Mouse (Mus musculus): ENCODE measurements around the gene Rnf207. TPM values are rescaled to one million over a fixed set of nuclear protein-coding genes. Genes with fewer than 3 reads are reported as not detected.

Rnf207 gene
- polyA plus RNA-seq, 1 experiment from 2014 or later: 0.36 TPM

DNA sequence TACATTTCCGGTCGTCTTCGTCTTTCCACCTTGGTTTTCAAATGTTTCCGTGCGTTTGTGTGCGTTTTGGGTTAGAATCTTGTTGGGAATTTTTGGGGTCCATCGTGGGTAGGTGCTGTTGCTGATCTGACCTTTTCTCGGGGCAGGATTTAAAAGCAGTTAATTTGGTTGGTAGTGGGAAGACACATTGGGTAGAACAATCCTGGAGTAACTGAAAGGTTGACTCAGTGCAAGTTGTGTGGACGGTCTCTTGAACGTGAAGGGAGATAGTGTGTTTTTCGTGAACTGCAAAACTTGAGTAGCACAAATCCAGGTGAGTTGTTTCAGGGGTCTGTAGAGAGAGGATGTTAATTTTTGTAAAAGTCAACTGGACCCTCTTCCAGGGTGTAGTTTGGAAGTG, 7.8 kb upstream of the Rnf207 start:
- no peaks in the 10 kb centered on the region for H3K9me3 ChIP-seq (ENCODE audit: low read depth, low read length)
- H3K4me3 ChIP-seq (ENCODE audit: low read depth, low read length): peak overlapping the region; percentile 97
- no peak for TF ChIP-seq CTCF (IDR thresholded peaks at IDR 0.05; ENCODE audit: low read depth)
- no peak for DNase-seq
- under 1% methylated on average over 11 of the region's 11 CpGs for WGBS
- peaks cover 8% of the 10 kb centered on the region for H3K4me1 ChIP-seq (ENCODE audit: insufficient read depth)
- peaks cover 44% of the 10 kb centered on the region for H3K36me3 ChIP-seq (ENCODE audit: insufficient read depth)
- peak overlapping the region; percentile 97 for H3K9ac ChIP-seq
- H3K27me3 ChIP-seq (ENCODE audit: insufficient read depth, low read length): no peaks in the 10 kb centered on the region
- no peak for ATAC-seq (ENCODE audit: insufficient read depth)
- no peak overlapping the region for H3K27ac ChIP-seq (ENCODE audit: low read depth)
- H3K4me2 ChIP-seq: peak overlapping the region; percentile 95

DNA sequence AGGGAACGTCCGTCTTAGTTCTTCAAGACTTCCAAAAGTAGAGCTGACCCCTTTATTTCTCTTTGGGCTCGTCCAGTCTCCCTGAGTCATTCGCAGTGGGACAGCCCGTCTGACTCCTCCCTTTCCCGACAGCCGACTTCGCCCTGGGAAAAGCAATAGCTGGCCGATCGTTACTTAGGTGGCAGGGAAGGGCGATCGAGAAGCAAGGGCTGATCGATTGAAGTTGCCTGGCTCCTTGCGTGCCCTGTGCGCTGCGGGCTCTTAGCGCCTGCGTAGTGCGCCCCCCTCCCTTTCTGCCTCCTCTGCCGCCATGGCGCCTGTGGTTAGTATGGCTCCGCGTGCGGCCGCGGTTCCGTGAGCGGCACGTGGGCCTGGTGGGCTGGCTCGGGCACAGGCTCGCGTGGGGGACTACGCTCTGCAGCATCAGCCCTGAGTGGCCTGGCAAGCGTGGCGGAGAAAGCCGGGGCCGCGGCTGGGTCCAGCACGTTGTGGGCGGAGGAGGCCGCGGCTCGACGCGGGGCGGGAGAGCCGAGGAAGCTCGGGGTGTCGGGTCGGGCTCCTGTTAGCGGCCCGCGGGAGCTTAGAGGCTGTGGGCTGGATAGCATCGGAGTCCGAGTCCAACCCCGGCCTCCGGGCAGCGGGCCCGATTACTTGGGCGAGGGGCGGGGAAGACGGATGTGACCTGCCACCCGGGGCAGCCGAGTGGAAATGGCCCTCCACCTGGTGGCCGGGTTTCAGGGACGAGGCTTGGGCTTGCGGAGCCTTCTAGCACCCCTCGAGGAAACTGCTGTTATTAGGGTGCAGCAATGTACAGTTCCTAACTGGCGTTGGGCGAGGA, 7.0 kb upstream of the Rnf207 start, which contains the start of gene Rpl22:
Rpl22 (plus strand) TSS at position 169 of the 838 bp plus-strand sequence.
- Histone ChIP-seq H3K4me2 (peak within 1 kb of the TSS; percentile 95), H3K27ac (ENCODE audit: low read depth) (peak within 1 kb of the TSS; percentile 73), H3K27me3 (ENCODE audit: insufficient read depth, low read length) (no peaks in the 10 kb centered on the region), H3K4me1 (ENCODE audit: insufficient read depth) (peaks cover 8% of the 10 kb centered on the region), H3K9ac (peak within 1 kb of the TSS; percentile 97), H3K36me3 (ENCODE audit: insufficient read depth) (peaks cover 37% of the 10 kb centered on the region), H3K4me3 (ENCODE audit: low read depth, low read length) (peak within 1 kb of the TSS; percentile 97), H3K9me3 (ENCODE audit: low read depth, low read length) (no peaks in the 10 kb centered on the region)
- peak; percentile 57 for TF ChIP-seq CTCF (IDR thresholded peaks at IDR 0.05; ENCODE audit: low read depth)
- ATAC-seq (ENCODE audit: insufficient read depth): peak; percentile 96
- under 1% methylated on average over 70 of the region's 70 CpGs for WGBS
- DNase-seq: peak; percentile 98

DNA sequence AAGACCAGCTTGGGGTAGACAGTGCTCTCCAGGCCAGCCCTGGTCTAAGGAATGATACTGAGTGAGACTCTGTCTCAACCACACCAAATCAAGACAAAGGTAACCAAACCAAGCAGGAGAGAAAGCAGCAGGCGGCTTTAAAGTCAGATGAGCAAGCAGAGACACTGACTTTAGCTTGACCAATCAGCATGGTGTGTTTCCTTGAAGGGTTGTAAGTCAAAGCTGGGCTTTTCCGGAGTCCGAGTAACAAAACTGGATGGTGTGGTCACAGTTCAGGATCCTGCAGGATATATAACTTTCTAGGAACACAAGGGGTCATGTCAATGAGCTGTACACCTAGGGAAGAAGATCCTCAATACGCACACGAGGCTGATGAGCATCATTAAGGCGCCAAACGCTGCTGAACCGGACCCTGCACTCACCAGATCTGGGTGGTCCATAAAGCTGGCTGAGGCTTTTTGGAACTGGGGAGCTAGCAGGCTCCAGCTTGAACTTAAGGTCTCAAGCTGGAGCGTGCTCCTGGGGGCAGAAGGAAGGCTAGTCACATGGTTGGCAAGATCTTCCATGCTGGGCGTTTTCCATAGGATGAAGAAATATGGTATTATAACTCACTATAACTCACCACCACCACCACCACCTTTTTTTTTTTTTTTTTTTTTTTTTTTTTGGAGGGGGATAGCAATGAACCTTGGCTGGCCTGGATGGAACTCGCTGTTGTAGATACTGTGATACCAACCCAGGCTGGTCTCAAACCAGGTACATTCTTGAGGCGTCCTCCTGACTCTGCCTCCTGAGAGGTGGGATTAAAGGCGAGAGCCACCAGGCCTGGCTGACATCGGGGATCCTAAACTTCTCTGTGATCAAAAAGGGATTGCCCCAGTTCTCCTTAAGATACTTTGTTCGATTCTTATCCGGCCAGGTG, 6.1 kb upstream of the Rnf207 start:
- H3K27ac ChIP-seq (ENCODE audit: low read depth): no peak overlapping the region
- H3K4me3 ChIP-seq (ENCODE audit: low read depth, low read length): peak overlapping the region; percentile 97
- peak overlapping the region; percentile 54 for H3K4me2 ChIP-seq
- no peak for DNase-seq
- no peaks in the 10 kb centered on the region for H3K9me3 ChIP-seq (ENCODE audit: low read depth, low read length)
- H3K4me1 ChIP-seq (ENCODE audit: insufficient read depth): peaks cover 8% of the 10 kb centered on the region
- TF ChIP-seq CTCF (IDR thresholded peaks at IDR 0.05; ENCODE audit: low read depth): no peak
- ATAC-seq (ENCODE audit: insufficient read depth): peak; percentile 39
- H3K36me3 ChIP-seq (ENCODE audit: insufficient read depth): peaks cover 28% of the 10 kb centered on the region
- no peaks in the 10 kb centered on the region for H3K27me3 ChIP-seq (ENCODE audit: insufficient read depth, low read length)
- no peak overlapping the region for H3K9ac ChIP-seq
- WGBS: 46% methylated on average over 16 of the region's 16 CpGs

DNA sequence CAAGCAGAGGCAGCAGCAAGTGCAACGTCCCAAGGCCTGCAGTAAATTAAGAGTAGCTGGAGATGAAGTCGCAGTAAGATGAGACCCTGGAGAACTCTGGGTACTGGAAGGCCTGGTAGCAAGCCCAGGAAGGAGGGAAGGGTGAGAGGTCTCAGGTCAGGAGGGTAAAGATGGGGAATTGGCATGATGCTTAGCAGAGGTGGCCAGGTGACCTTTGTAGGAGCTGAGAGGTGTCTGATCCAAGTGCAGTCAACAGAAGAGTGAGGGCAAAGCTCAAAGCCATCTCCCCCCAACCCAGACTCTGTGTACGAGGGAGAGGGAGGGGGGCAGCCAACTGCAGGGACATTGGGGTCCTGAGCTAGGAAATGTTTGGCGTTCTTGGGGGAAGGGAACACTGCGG, 2.7 kb upstream of the Rnf207 start:
- Histone ChIP-seq H3K4me3 (ENCODE audit: low read depth, low read length) (no peak overlapping the region), H3K4me1 (ENCODE audit: insufficient read depth) (peaks cover 2% of the 10 kb centered on the region; the same call in 1 of the 2 replicates), H3K27ac (ENCODE audit: low read depth) (no peak overlapping the region), H3K4me2 (no peak overlapping the region), H3K27me3 (ENCODE audit: insufficient read depth, low read length) (peaks cover 18% of the 10 kb centered on the region), H3K9ac (no peak overlapping the region), H3K36me3 (ENCODE audit: insufficient read depth) (no peaks in the 10 kb centered on the region), H3K9me3 (ENCODE audit: low read depth, low read length) (no peaks in the 10 kb centered on the region)
- DNase-seq (no peak), ATAC-seq (ENCODE audit: insufficient read depth) (no peak)
- no peak for TF ChIP-seq CTCF (IDR thresholded peaks at IDR 0.05; ENCODE audit: low read depth)
- WGBS: 44% methylated on average over 5 of the region's 5 CpGs

DNA sequence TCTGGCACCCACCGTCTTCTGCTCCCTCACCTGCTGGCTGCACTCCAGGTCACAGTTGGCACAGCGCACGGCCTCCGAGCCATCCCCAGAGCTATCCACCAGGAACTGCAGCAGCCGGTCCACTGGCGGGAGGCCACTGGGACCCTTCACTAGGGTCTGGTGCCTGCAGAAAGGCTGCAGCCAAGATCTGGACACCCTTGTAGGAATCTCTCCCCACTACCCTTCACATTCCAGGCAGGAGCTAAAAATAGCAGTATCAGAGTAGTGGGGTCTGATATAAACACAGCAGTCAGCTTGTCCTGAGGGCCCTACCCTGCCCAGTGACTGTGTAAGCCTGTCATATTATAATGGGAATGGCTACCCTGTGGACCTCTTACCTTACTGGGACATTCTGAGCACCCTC, 1.2 kb downstream of the Rnf207 start:
- Histone ChIP-seq H3K9ac (no peak overlapping the region), H3K27ac (ENCODE audit: low read depth) (no peak overlapping the region), H3K9me3 (ENCODE audit: low read depth, low read length) (no peaks in the 10 kb centered on the region), H3K4me1 (ENCODE audit: insufficient read depth) (no peaks in the 10 kb centered on the region), H3K36me3 (ENCODE audit: insufficient read depth) (no peaks in the 10 kb centered on the region), H3K4me2 (peak overlapping the region; percentile 43; the same call in 1 of the 2 replicates), H3K27me3 (ENCODE audit: insufficient read depth, low read length) (peaks cover 56% of the 10 kb centered on the region), H3K4me3 (ENCODE audit: low read depth, low read length) (no peak overlapping the region)
- TF ChIP-seq CTCF (IDR thresholded peaks at IDR 0.05; ENCODE audit: low read depth): no peak
- DNase-seq (no peak), ATAC-seq (ENCODE audit: insufficient read depth) (no peak)
- 60% methylated on average over 6 of the region's 6 CpGs for WGBS

DNA sequence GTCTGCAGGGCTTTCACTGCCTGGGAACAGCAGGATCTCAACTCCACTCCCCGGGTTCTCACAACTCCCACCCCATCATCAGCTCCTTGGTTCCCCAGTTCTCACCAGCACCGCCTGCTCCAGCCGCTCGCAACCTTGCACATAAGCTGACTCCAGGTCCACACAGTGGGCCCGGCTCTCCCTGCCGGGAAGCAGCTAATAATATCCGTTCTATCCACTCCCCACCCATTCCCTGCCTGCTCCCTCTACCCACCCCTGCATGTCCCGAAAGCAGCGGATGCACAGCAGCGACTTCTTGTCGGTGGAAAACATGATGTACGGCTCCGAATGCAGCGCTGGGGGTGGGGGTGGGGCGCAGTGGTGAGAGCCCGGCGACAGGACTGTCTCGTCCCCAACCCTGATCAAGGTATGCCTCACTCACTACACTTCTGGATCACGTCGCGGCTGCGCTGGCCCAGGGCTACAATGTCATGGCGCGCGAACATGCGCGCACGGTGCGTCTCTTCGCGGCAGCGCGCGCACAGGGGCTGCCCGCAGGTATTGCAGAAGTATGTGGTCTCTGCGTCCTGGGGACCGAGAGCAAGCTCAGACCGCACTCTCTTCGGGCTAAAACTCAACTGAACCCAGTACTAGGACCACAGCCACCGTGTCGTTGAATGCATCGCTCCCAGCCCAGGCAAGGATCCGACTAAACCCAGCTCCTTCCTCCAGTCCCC, 3.1 kb downstream of the Rnf207 start:
- H3K27ac ChIP-seq (ENCODE audit: low read depth): no peak overlapping the region
- no peaks in the 10 kb centered on the region for H3K9me3 ChIP-seq (ENCODE audit: low read depth, low read length)
- H3K4me1 ChIP-seq (ENCODE audit: insufficient read depth): no peaks in the 10 kb centered on the region
- H3K9ac ChIP-seq: peak overlapping the region; percentile 2; the same call in 1 of the 2 replicates
- DNase-seq: no peak
- ATAC-seq (ENCODE audit: insufficient read depth): no peak
- TF ChIP-seq CTCF (IDR thresholded peaks at IDR 0.05; ENCODE audit: low read depth): no peak
- WGBS: under 1% methylated on average over 43 of the region's 43 CpGs
- peaks cover 74% of the 10 kb centered on the region for H3K27me3 ChIP-seq (ENCODE audit: insufficient read depth, low read length)
- no peaks in the 10 kb centered on the region for H3K36me3 ChIP-seq (ENCODE audit: insufficient read depth)
- H3K4me2 ChIP-seq: peak overlapping the region; percentile 50
- peak overlapping the region; percentile 23 for H3K4me3 ChIP-seq (ENCODE audit: low read depth, low read length)
